Mouse (Mus musculus) adipocyte (in vitro differentiated cells): Measurements from ENCODE around the gene Mospd3.
"Not testable (repeated sequence)": the region's sequence is repeated elsewhere in the genome, so short reads cannot be mapped to it uniquely, and the experiment has no call there.

Source experiments
- DNase-seq: peaks from one replicate; pipeline ENCODE4 v3.0.0-alpha.2; 2016; ENCODE audit warnings: low spot score

Gene Mospd3

GRCm38 (mm10) chr5:137615347-137615746 is 14.5 kb upstream of the Mospd3 start:
- no peak for DNase-seq

DNA sequence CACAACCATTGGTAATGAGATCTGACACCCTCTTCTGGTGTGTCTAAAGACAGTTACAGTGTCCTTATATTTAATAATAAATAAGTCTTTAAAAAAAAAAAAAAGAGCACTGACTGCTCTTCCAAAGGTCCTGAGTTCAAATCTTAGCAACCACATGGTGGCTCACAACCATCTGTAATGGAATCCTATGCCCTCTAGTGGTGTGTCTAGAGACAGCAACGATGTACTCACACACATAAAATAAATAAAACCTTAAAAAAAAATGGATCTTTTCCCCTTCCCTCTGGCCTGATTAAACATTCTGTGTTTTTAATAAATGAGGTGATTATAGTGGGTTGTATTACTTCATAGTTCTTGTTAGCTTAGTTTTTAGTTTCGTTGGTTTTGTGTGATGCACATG is 14.1 kb upstream of the Mospd3 start:
- DNase-seq: not testable (repeated sequence)

DNA sequence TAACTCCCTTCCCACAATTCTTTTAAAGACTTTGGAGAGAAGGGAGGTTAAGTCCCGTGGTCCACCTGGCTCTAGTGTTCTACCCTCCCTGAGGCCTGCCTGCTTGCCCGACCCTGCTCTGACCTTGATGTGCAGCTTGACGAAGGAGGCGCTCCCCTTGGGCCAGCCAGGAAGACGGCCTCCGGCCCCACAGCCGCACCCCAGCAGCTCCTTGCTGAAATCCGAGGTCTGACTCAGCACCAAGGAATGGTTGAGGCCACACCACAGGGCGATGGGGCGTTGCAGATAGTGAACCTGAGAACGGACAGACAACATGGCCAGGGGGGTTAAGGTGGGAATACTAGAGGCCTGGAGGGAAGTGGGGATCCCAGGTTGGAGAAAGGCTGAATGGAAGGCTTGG is 12.7 kb upstream of the Mospd3 start, which contains the start of gene Pcolce:
Gene Pcolce, minus strand, starts transcription at position 235 of the 400 bp plus-strand sequence.
- DNase-seq: peak; percentile 54

DNA sequence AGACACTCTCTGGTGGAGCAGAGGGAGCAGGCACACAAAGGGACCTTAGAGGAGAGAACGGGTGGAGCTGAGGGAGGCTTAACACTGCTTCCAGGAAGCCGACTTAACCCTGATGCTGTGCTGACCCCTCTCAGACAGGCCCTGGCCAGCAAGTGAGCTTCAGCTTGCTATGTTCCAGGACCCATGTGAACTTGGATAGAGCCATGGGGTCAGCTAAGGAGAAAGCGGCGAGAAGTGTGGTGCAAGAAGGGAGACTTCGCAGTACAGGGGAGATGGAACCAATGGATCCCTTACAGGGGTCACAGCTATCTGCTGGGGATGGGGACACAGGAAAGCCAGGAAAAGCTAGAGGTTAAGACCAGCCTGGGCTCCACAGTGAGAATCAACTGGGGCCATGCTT is 12.2 kb upstream of the Mospd3 start:
- no peak for DNase-seq

DNA sequence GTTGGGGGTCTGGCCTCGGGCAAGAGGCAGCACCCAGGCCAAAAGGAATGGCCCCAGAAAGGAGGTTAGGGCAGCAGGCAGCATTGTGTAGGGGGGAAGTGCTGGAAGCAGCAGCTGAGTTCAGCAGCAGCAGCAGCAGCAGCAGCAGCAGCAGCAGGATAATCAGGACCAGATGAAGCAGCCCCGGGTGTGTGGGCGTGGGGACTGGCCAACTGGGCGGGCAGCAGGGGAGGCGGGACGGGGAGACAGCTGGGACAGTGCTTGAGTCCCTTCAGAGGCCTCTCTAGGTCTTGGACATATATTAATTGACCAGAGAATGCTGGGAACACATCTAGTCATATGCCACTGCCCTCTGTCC is 10.4 kb upstream of the Mospd3 start:
- peak; percentile 86 for DNase-seq

- peak; percentile 86 for DNase-seq
Observed at GRCm38 (mm10) chr5:137610548-137611244, 9.8 kb upstream of the Mospd3 start.

DNA sequence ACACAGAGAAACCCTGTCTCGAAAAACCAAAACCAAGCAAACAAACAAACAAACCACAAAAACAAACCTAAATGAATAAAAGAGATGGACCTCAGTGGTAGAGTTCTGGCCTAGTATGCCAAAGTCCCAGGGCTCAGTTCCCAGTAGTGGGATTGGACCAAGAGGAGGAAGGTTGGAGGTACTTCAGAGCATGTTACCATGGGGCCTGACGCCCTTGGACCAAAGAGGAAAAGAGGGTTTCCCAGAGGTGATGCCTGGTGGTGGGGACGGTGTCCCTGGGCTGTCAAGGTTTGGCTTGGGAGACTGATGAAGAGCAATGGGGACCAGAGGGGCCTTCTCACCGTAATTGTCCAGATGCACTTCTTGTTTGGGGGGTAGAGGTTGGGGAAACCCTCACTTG is 9.2 kb upstream of the Mospd3 start:
- peak; percentile 57 for DNase-seq

DNA sequence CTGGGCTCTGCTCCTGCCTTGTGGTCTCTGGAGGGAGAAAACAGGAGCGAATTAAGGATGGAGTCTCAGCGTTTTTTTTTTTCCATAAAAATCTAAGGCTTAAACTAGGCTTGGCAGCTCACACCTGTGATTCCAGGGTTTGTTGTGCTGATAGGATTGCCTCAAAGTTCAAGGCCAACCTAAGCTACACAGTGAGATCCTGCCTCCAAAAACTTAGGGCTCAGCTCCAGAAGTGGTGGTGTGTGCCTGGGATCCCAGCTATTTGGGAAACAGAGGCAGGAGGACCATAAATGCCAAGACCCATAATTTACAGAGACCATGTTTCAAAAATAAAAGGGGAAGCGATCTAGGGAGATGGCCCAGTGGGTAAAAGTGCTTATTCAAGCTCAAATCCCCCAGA is 8.4 kb upstream of the Mospd3 start:
- DNase-seq: no peak

GRCm38 (mm10) chr5:137608654-137609190 is 7.9 kb upstream of the Mospd3 start:
- no peak for DNase-seq

DNA sequence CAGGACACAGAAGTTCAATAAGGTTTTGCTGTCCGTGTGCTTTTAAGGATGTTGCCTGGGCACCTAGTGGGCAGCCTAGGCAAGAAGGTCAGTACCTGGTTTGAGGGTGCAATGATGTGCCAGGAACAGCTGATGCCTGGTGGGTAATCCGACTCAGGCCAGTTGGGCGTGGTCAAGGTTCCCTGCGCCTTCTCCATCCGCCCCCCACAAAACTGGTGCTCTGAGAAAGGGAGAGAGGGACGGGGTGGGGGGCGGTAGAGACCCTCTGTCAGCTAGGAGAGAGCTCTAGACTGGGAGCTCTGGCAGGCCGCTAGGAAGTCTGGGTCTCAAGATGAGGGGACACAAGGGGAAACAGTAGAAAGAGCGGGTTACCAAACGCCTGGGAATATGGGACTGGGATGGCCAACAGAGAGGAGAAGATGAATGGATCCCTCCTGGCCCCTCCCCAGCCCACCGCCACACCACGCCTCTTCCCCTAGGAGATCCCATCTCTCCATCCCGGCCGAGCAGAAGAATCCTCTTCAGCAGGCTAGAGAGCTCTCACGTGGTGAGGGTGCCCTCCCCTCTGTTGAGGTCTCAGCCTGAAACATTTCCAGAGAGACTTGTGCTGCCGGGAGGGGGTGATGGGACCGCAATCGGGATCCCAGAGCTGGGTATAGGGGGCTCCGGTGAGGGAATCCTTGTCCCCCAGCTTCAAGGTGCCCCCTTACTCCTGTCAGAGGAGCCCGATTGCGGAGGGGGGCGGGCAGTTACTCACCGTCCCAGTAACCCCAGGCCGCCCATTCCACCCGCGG is 7.2 kb upstream of the Mospd3 start:
- DNase-seq: no peak

- DNase-seq: no peak
Observed at GRCm38 (mm10) chr5:137601365-137601729, 489 bp upstream of the Mospd3 start.

- no peak for DNase-seq
Observed at GRCm38 (mm10) chr5:137600281-137600618, 608 bp downstream of the Mospd3 start.

DNA sequence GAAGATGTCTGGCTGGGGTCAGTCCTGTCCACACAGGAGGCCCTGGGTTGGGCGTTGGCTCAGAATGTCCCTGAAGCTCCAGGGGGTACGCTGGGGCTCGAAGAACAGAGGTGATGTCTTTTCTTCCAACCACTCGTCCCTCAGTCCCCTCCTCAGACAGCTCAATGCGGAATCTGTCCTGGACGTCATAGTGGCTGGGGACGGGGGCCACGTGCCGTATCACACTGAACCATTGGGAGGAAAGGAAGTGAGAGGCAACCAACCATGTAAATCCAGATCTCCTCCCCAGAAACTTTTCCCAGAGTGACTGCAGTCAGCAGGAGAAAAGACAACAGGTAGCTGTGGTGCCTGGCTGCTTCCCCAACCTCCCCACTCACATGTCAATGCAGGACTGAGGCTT is 1.3 kb downstream of the Mospd3 start:
- DNase-seq: no peak

- no peak for DNase-seq
Observed at GRCm38 (mm10) chr5:137598100-137598826, 2.6 kb downstream of the Mospd3 start.

GRCm38 (mm10) chr5:137597625-137598024 is 3.2 kb downstream of the Mospd3 start:
- DNase-seq: no peak

- no peak for DNase-seq
Observed at GRCm38 (mm10) chr5:137596601-137597261, 4.1 kb downstream of the Mospd3 start.

GRCm38 (mm10) chr5:137595921-137596320 is 4.9 kb downstream of the Mospd3 start:
- no peak for DNase-seq

DNA sequence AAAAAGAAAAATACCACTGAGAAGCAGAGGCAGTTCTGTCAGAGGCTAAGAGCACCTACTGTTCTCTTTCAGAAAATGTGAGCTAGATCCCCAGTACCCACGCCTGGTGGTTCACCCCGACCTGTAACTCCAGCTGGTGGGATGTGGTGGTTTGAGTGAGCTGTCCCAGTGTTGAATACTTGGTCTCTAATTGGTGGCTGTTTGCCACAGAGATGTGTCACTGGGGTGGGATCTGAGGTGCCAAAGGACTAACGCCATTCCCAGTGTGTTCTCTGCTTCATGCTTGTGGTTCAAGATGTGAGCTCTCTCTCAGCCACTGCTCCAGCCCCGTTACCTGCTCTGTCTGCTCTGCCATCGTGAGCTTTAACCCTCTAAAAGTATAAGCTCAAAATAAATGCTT is 10.4 kb downstream of the Mospd3 start:
- no peak for DNase-seq

GRCm38 (mm10) chr5:137584976-137585375 is 15.9 kb downstream of the Mospd3 start:
- DNase-seq: peak; percentile 65

DNA sequence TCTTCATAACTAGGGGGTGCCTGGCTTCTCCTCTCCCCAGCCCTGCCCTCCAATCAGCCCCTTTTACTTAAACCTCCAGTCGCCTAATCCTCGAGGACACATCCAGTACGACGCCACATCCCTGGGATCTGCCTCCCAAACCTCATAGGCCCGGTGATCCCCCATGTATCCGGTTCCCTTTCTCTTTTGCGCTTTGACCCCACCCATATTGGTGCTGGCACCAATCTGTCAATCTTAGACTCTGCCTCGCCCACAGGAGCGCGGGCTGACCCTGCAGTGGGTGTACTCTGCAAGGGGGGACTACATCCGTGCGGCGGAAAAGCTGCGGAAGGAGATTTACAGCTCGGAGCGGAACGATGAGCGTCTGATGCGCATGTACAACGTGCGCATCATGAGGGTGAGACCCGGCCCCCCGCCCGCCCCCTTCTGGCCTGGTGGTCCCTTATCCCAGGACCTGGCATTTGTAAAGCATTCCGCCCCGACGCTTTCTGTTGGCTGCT is 17.1 kb downstream of the Mospd3 start:
- DNase-seq: no peak

- no peak for DNase-seq
Observed at GRCm38 (mm10) chr5:137582702-137583101, 18.2 kb downstream of the Mospd3 start.

DNA sequence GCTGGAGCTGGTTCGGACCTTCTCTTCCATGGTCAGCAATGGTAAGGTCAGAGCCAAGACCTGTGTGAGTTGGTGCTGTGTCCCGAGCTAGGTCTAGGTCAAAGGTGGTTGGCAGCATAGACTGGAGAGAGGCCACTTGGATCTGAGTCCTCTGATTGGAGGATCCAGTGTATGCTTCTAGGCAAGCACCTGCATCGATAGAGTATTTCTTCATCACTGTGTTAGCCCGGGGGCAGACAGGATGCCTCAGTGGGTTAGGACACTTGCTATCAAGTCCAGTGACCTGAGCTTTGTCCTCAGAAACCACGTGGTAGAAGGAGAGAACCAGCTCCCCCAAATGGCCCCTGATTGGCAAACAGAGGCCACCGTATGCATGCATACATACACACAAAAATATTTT is 20.6 kb downstream of the Mospd3 start:
- peak; percentile 40 for DNase-seq
